Mouse (Mus musculus) limb, embryonic 12.5 days (tissue): ENCODE measurements around the gene Tmem117. TPM values are rescaled to one million over a fixed set of nuclear protein-coding genes. Genes with fewer than 3 reads are reported as not detected.

Experiments
- ATAC-seq: fragments of 200-750 bp; cut with Nextera tagmentation; 2 replicates; pipeline ENCODE4 v1.8.0; 2017; ENCODE audit warnings: low read depth, moderate TSS enrichment; ENCODE audit not compliant: insufficient number of reproducible peaks, insufficient read depth, low FRiP score, low TSS enrichment
- H3K27ac ChIP-seq: fragments of 300-500 bp; sonication (generic); 2 replicates; pipeline ENCODE4 v1.5.1; 2016; ENCODE audit warnings: mild to moderate bottlenecking, moderate library complexity
- H3K27me3 ChIP-seq: fragments of 300-500 bp; sonication (generic); 2 replicates; pipeline ENCODE4 v1.6.1; 2016; ENCODE audit warnings: mild to moderate bottlenecking, moderate library complexity
- H3K36me3 ChIP-seq: fragments of 300-500 bp; sonication (generic); 2 replicates; pipeline ENCODE4 v1.6.1; 2016; ENCODE audit warnings: mild to moderate bottlenecking, moderate library complexity
- H3K4me1 ChIP-seq: fragments of 300-500 bp; sonication (generic); replicated peaks from 2 replicates; pipeline ENCODE4 v1.6.1; 2016
- H3K4me2 ChIP-seq: fragments of 300-500 bp; sonication (generic); 2 replicates; pipeline ENCODE4 v1.6.1; 2016; ENCODE audit warnings: mild to moderate bottlenecking, moderate library complexity
- H3K4me3 ChIP-seq: fragments of 300-500 bp; sonication (generic); replicated peaks from 2 replicates; pipeline ENCODE4 v1.5.1; 2016; ENCODE audit warnings: mild to moderate bottlenecking
- H3K9ac ChIP-seq: fragments of 300-500 bp; sonication (generic); replicated peaks from 2 replicates; pipeline ENCODE4 v1.6.1; 2016; ENCODE audit warnings: mild to moderate bottlenecking, moderate library complexity
- H3K9me3 ChIP-seq: fragments of 300-500 bp; sonication (generic); 2 replicates; pipeline ENCODE4 v1.6.1; 2016; ENCODE audit warnings: mild to moderate bottlenecking, moderate library complexity
- WGBS: fragments of 180-500 bp; shearing (Covaris S2); methylation state at CpG from one replicate; pipeline ENCODE4 v1.1.7; 2016; 5-methylcytosine and 5-hydroxymethylcytosine counted together
- polyA plus RNA-seq: library from polyadenylated mRNA; unstranded; fragments of >200 nt; fragmentation: Nextera tagmentation; extraction: Ambion mirVana; gene quantifications from 2 replicates; pipeline ENCODE4 v1.2.1, GENCODE M21; 2016

The Tmem117 gene
- polyA plus RNA-seq, 1 experiment from 2014 or later: 3.7 TPM

DNA sequence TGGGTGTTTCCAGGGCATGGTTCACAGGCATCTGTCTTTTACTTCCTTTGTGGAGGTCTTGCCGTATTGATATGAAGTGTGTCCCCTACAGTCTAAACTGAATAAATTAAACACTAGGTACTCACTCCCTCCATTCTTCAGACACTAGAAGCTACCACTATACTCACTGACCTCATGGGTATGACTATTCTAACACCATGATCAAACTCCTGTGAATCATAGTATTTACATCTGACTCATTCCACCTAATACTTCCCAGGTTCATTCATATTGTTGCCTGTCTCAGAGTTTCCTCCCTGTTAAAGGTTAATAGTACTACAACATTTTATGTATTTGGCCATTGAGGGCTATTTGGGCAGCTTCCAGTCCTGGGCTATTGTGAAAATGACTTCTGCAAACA, 274.2 kb downstream of the Tmem117 start:
- Histone ChIP-seq H3K36me3 (no peaks in the 10 kb centered on the region), H3K27ac (no peak overlapping the region), H3K9me3 (peaks cover 10% of the 10 kb centered on the region), H3K9ac (no peak overlapping the region), H3K4me2 (no peak overlapping the region), H3K4me1 (no peaks in the 10 kb centered on the region), H3K27me3 (no peaks in the 10 kb centered on the region), H3K4me3 (no peak overlapping the region)
- 97% methylated on average over 1 of the region's 1 CpGs for WGBS
- no peak for ATAC-seq

DNA sequence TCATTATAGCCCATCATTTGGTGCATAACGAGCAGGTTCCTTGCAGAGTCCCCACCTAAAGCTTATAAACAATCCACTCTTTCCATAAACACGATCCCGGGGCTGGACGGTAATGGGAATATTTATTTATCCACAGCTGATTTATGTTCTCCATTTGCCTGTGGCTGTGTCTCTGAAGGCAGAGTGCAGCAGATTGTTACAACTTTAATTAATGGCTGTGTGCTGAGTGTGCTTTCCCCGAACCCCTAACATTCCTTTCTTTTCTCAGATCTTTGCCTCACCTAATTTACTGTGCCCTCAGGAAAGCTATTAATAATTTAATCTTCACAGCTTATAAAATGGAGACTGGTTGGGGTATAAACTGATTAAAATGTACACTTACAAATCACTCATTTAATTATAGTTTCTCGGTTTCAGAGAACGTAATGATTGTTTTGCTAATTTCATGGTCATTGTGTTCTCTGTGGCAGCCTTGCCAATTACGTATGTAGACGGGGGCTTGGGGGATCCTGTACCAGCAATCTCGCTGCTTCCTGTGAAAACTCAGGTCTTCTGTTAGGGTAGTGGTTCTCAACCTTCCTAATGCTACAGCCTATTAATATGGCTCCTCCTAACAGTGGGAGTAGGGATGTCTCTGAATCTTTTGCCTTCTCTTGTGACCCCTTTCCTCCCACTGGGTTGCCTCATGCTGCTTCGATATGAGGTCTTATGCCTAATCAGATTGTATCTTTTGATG, 275.8 kb downstream of the Tmem117 start:
- WGBS: 16% methylated on average over 11 of the region's 11 CpGs
- H3K9me3 ChIP-seq: peaks cover 10% of the 10 kb centered on the region
- no peaks in the 10 kb centered on the region for H3K4me1 ChIP-seq

DNA sequence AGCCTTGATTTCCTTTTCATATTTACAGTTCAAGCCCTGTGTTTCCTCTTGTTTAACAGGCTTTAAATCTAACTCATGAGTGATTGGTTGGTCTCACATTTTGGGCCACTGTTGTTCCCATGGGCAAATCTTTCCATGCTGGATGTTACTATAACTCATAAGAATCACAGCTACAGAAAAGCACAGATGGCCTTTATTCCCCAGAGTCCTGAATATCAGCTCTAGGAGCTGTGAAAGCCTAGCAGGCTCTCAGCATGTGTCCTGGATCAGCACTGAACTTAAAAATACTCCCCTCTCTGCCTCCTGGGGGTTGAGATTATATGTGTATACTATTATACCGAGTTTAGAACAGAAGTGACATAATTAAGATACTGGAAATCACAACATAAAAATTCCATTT, 292.6 kb downstream of the Tmem117 start:
- 47% methylated on average over 1 of the region's 1 CpGs for WGBS
- ATAC-seq: no peak
- no peak overlapping the region for H3K4me3 ChIP-seq
- H3K36me3 ChIP-seq: no peaks in the 10 kb centered on the region
- no peaks in the 10 kb centered on the region for H3K9me3 ChIP-seq
- no peak overlapping the region for H3K9ac ChIP-seq
- no peak overlapping the region for H3K27ac ChIP-seq
- H3K4me1 ChIP-seq: peaks cover 8% of the 10 kb centered on the region
- H3K4me2 ChIP-seq: no peak overlapping the region
- H3K27me3 ChIP-seq: no peaks in the 10 kb centered on the region

More for the DNA sequence above, 275.8 kb downstream of the Tmem117 start:
- H3K27me3 ChIP-seq: 0 out of 2 replicates have a peak, but pooled peaks cover 2% of the 10 kb centered on the region
- no peak overlapping the region for H3K4me3 ChIP-seq
- no peak overlapping the region for H3K9ac ChIP-seq
- H3K36me3 ChIP-seq: no peaks in the 10 kb centered on the region
- H3K27ac ChIP-seq: no peak overlapping the region
- ATAC-seq: no peak
- no peak overlapping the region for H3K4me2 ChIP-seq

DNA sequence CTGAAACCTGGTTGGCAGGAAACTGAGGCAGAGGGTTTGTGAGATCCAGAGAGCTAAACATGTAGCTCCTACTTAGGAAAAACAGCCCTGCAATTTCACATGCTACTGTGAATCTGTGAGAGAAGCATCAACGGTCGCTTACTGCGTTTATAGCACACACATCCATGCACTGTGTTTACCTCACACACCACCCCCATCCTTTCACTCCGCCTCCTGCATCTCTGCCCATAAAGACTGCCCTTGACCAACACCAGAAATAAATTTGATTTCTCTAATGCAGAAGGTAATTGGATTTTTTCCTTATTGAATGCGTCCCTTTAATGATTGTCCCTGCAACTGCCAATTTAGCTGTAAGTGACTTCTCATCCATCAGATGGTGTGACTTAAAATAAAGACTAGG, 299.0 kb downstream of the Tmem117 start:
- no peaks in the 10 kb centered on the region for H3K9me3 ChIP-seq
- H3K4me1 ChIP-seq: no peaks in the 10 kb centered on the region
- no peak overlapping the region for H3K4me2 ChIP-seq
- 82% methylated on average over 5 of the region's 5 CpGs for WGBS
- no peak for ATAC-seq
- no peak overlapping the region for H3K4me3 ChIP-seq
- H3K27ac ChIP-seq: no peak overlapping the region
- no peaks in the 10 kb centered on the region for H3K36me3 ChIP-seq
- H3K27me3 ChIP-seq: no peaks in the 10 kb centered on the region
- no peak overlapping the region for H3K9ac ChIP-seq

DNA sequence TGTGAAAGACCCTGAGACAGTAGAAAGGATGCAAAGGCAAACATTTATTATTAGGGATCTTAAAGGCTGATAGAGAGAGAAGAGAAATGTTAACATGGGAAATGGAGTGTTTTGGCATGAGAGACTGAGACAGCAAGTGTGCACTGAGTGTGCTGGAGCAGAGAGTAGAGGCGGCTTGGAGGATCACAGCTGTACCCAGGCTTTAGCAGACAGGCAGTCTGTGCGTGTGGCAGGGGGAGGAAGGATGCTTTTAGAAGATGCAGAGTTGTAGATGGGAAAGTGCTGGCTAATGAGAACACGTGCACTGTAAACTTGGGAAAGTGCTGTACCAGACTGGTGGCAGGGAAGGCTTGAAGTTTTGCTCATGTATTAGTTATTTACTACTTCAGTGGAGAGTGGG, 301.7 kb downstream of the Tmem117 start:
- Histone ChIP-seq H3K9ac (no peak overlapping the region), H3K4me2 (no peak overlapping the region), H3K36me3 (no peaks in the 10 kb centered on the region), H3K4me1 (no peaks in the 10 kb centered on the region), H3K4me3 (no peak overlapping the region), H3K27ac (no peak overlapping the region), H3K9me3 (no peaks in the 10 kb centered on the region), H3K27me3 (no peaks in the 10 kb centered on the region)
- 50% methylated on average over 3 of the region's 3 CpGs for WGBS
- no peak for ATAC-seq

DNA sequence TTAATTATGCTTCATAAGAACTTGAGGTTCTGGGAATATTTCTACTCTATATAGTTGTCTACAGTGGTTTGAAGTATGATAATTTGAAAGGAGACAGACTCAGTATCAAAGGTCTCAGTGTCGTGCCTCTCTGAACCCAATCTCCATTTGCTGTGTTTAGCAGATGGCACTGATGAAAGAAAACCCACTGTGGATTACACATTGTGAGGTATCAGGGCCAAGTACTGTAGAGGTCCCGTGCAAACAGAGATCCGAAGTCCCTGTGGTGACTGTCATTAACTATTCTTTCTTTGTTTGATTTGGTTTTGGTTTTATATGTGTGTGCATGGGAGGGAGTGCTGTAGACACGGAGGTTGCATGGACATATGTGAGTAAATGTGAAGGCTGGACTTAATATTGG, 304.0 kb downstream of the Tmem117 start:
- Histone ChIP-seq H3K4me3 (no peak overlapping the region), H3K36me3 (no peaks in the 10 kb centered on the region), H3K4me1 (no peaks in the 10 kb centered on the region), H3K4me2 (no peak overlapping the region), H3K9ac (no peak overlapping the region), H3K9me3 (no peaks in the 10 kb centered on the region), H3K27ac (no peak overlapping the region), H3K27me3 (no peaks in the 10 kb centered on the region)
- 85% methylated on average over 4 of the region's 4 CpGs for WGBS
- ATAC-seq: no peak

DNA sequence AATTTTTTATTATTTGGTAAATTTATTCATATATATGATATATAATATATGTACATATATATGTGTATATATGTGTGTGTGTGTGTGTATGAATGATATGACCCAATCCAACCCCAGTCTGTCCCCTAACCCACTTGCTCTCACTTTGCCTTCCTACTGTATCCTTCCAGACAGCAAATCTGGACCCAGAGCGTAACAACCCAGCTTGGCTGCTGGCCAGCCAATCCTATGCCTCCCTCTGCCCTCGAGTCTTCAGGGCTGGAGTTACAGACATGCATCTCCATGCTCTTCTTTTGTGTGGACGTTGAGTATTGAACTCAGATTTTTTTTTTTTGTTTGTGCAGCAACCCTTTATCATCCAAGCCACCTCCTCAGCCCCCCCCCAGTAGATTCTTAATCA, 304.4 kb downstream of the Tmem117 start:
- no peak for ATAC-seq
- no peaks in the 10 kb centered on the region for H3K4me1 ChIP-seq
- no peaks in the 10 kb centered on the region for H3K27me3 ChIP-seq
- no peak overlapping the region for H3K4me2 ChIP-seq
- 69% methylated on average over 3 of the region's 3 CpGs for WGBS
- H3K4me3 ChIP-seq: no peak overlapping the region
- H3K9me3 ChIP-seq: no peaks in the 10 kb centered on the region
- H3K36me3 ChIP-seq: no peaks in the 10 kb centered on the region
- H3K27ac ChIP-seq: no peak overlapping the region
- H3K9ac ChIP-seq: no peak overlapping the region

DNA sequence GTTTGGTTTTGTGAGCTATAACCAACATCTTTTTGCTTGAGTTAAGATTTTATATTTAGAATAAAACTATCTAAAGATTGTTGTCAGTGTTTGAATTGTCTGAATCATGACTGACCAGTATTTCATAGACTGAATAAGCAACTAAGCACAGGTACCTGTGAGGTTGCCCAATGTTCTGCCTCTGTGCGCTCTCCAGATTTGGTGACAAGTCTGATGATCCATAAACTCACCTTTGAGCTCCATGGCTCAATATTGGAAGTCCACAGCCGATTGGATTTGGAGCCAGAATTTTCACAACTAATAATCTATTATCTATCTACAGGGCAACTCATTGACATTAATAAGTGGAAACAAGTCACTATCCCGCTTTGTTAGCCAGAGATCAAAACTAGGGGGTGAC, 312.9 kb downstream of the Tmem117 start:
- 87% methylated on average over 3 of the region's 3 CpGs for WGBS
- Histone ChIP-seq H3K27me3 (no peaks in the 10 kb centered on the region), H3K9me3 (no peaks in the 10 kb centered on the region), H3K4me2 (no peak overlapping the region), H3K4me1 (no peaks in the 10 kb centered on the region), H3K4me3 (no peak overlapping the region), H3K27ac (no peak overlapping the region), H3K9ac (no peak overlapping the region), H3K36me3 (no peaks in the 10 kb centered on the region)
- ATAC-seq: no peak

DNA sequence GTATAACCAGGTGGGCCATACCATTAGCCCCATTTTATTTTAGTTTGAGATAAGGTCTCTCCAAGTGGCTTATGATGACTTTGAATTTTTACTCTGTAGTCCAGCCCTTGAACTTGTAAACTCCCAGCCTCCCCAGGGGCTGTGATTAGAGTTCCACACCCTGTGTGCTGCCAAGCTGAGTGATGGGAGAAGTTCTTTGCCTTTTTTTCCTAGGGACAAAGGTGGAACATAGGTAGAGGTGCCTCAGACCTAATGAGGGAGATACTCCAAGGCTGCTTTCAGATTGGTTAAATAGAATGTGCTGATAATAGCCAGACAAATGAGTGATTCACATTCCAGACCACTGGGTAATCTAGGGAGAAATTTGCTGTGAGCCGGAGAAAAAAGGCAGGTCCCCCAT, 313.4 kb downstream of the Tmem117 start:
- no peak for ATAC-seq
- H3K36me3 ChIP-seq: no peaks in the 10 kb centered on the region

DNA sequence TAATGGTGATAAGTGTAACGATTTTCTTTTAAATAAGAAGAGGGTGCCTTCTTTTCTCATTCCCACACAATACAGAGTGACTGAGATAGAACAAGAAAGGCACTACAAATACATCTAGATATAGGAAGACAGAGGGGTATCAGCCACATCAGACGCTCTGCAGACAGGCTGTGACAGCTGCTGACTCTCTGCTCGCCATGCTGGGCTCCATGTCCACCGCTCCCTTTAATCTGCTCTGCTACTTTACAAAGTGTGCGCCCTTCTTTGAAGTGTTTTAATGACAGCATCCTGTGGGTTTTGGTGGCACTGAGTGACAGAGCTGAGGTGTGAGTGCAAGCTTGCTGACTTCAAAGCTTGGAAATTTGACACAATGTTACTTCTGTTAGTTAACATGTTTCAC, 314.9 kb downstream of the Tmem117 start:
- no peaks in the 10 kb centered on the region for H3K36me3 ChIP-seq
- H3K27ac ChIP-seq: no peak overlapping the region
- no peak overlapping the region for H3K9ac ChIP-seq
- 22% methylated on average over 5 of the region's 5 CpGs for WGBS
- no peak overlapping the region for H3K4me2 ChIP-seq
- no peaks in the 10 kb centered on the region for H3K27me3 ChIP-seq
- no peaks in the 10 kb centered on the region for H3K9me3 ChIP-seq
- no peak for ATAC-seq
- no peak overlapping the region for H3K4me3 ChIP-seq
- no peaks in the 10 kb centered on the region for H3K4me1 ChIP-seq

More for the DNA sequence above, 313.4 kb downstream of the Tmem117 start:
- Histone ChIP-seq H3K9me3 (no peaks in the 10 kb centered on the region), H3K27ac (no peak overlapping the region), H3K27me3 (no peaks in the 10 kb centered on the region), H3K4me3 (no peak overlapping the region), H3K4me2 (no peak overlapping the region), H3K9ac (no peak overlapping the region), H3K4me1 (no peaks in the 10 kb centered on the region)
- 65% methylated on average over 1 of the region's 1 CpGs for WGBS

DNA sequence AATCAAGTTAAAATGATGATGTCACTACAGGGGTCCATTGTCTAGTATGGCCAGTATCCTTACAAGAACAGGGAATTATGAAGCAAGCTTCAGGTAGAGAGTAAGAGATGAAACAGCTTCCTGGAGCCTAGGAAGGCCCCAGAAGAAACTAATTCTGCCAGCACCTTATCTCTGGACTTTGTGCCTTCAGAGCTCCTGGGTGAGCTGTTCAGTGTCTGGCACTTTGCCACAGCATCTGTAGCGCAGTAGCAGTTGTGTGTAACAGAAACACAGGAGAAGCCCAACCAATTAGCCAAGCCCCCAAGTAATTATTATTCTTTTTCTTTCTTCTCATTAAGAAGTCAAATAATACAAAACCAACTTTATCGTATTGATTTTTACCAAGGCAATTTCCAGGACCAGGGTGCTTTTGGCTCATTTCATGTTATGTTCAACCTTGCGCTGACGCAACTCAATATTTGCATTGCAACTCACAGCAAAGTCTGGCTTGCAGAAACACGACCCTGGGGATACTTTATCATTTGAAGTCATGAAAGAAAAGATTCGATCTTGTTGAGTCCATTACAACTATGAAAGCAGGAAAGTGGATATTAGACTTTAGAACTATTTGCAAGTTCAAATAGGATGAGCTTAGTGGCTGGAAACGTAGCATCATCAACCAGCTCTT, 322.5 kb downstream of the Tmem117 start:
- Histone ChIP-seq H3K27ac (no peak overlapping the region), H3K9me3 (no peaks in the 10 kb centered on the region), H3K4me1 (no peaks in the 10 kb centered on the region), H3K4me3 (no peak overlapping the region), H3K4me2 (no peak overlapping the region), H3K9ac (no peak overlapping the region), H3K27me3 (no peaks in the 10 kb centered on the region), H3K36me3 (no peaks in the 10 kb centered on the region)
- 88% methylated on average over 7 of the region's 7 CpGs for WGBS
- ATAC-seq: no peak

DNA sequence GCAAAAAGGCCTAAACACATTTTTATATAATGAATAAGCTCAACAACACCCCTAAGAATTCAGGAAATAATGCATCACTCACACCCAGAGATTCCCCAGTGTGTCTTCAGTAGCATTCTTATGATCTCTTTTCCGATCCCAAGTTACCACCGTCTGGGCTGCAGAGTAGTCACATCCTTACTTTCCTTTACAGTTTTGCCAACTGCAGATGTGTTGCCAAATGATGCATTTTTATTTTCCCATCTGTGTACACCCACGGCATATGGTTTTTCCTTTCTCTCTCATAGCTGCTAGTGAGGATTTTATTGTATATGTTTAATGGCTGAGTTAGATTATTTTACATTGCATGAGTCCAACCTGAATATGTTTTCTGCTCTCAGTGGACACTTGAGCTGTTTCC, 327.7 kb downstream of the Tmem117 start:
- H3K4me1 ChIP-seq: no peaks in the 10 kb centered on the region
- no peak for ATAC-seq
- no peaks in the 10 kb centered on the region for H3K9me3 ChIP-seq
- no peak overlapping the region for H3K4me3 ChIP-seq
- no peak overlapping the region for H3K4me2 ChIP-seq
- no peak overlapping the region for H3K27ac ChIP-seq
- H3K9ac ChIP-seq: no peak overlapping the region
- 68% methylated on average over 3 of the region's 3 CpGs for WGBS
- H3K27me3 ChIP-seq: no peaks in the 10 kb centered on the region
- H3K36me3 ChIP-seq: no peaks in the 10 kb centered on the region
